Mouse (Mus musculus): Measurements from ENCODE around the gene Capn5. TPM values are rescaled to one million over a fixed set of nuclear protein-coding genes. Genes with fewer than 3 reads are reported as not detected.

Capn5 gene
- total RNA-seq, 2 experiments from 2014 or later, result 35.9 to 37.6 TPM

DNA sequence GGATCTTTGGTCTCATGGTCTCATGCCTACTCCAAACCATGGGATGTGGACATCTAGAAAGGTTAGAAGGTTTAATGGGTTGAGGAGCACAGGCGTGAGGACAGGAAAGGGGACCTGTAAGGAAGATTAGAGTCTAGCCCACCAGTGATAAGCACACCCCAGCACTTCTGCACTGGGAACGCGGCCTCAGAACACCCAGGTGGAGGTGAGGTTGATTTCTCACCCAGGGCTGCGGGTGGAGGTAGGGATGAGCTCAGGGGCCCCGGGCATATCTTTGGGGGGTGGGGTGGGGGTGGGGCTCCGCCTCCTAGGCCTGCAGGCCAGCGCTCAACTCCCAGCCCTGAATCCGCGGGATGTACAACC, 527 bp downstream of the Capn5 start:
- intact Hi-C loops (cut with DNase I), result no loop called here
- no peak for DNase-seq (ENCODE audit: low spot score in 2 of 2)

DNA sequence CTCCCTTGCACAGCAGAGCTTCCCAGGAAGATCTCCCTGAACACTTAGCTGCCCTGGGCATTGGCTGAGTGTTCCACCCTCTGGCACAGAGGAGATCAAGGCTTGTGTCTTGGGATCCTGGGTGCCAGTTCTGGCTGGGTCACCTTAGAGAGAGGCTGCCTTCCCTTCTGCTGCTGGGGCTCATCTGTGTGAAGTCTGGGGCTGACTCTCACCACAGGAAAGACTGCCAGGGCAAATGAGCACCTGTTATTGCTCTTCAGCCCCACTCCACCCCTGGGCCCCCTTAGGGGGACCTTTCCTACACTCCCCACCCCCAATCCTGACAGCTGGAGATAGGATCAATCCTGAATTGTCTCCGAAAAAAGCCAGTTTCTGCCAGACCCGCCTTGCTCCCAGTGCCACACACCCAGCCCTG, 996 bp downstream of the Capn5 start:
- intact Hi-C loops (cut with DNase I), result no loop called here
- DNase-seq (ENCODE audit: low spot score in 2 of 2), result no peak

DNA sequence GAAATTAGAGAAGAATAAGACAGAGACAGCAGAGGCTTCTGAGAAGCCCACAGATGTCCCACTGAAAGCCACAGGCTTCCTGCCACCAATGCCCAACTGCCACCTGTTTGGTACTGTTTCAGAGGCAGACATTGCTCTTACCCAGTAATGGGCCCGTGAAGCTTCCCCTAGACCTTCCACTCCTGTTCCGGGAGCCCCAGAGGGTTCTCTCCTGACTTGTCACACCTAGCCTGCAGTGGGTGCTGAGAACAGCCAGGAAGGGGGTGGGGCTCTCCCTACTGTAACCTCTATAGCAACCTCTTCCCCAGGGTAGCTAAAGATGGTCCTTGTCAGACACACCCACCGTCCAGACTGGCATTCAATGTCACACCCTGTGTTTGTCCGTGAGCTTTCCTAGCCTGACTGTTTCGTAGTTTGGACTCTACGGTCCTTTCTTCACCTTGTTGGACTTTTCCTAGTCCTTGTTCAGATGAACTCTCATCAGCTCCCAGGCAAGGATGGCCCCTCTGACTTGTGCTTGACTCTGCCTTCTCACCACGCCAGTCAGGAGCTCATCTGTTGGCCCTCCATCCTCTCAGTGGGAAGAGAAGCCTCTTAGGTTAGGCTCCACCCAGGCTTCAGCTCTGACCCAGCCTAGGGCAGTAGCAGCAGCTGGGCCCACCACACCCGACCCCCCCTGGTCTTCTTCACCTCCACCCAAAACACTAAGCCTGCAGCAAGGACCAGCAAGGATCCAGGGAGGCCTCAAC, 1.6 kb downstream of the Capn5 start:
- intact Hi-C loops (cut with DNase I), result no loop called here
- no peak for DNase-seq (ENCODE audit: low spot score in 2 of 2)

- intact Hi-C loops (cut with DNase I), result no loop called here
- no peak for DNase-seq (ENCODE audit: low spot score in 2 of 2)
Measured at GRCm38 (mm10) chr7:98174883-98175755, 3.0 kb downstream of the Capn5 start.

GRCm38 (mm10) chr7:98173408-98173807, 4.7 kb downstream of the Capn5 start:
- no peak for DNase-seq (ENCODE audit: low spot score in 2 of 2)

DNA sequence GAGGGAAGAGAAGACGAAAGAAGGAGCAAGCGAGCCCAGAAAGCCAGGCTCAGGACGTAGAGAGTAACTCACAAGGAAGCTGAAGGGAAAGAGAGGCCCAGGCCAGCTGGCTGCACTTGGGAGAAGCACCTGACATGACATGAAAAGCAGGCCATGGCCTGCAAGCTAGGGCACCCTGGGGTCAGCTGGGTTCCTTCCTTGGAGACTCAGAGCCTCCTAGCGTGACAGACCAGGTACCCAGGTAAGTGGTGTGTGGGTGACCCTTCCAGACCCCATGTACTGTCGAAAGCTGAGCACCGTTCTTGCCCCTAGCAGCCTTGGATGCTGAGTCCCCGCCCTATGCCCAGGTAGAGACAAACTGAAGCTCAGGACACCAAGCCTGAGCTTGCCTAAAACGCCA, 5.4 kb downstream of the Capn5 start:
- intact Hi-C loops (cut with DNase I), result no loop called here
- no peak for DNase-seq (ENCODE audit: low spot score in 2 of 2)

More at GRCm38 (mm10) chr7:98173408-98173807, 4.7 kb downstream of the Capn5 start:
- intact Hi-C loops (cut with DNase I), result no loop called here

- intact Hi-C loops (cut with DNase I), result no loop called here
- DNase-seq (ENCODE audit: low spot score in 2 of 2), result peak; percentile 29 to 31
Measured at GRCm38 (mm10) chr7:98171141-98172073, 6.7 kb downstream of the Capn5 start.

DNA sequence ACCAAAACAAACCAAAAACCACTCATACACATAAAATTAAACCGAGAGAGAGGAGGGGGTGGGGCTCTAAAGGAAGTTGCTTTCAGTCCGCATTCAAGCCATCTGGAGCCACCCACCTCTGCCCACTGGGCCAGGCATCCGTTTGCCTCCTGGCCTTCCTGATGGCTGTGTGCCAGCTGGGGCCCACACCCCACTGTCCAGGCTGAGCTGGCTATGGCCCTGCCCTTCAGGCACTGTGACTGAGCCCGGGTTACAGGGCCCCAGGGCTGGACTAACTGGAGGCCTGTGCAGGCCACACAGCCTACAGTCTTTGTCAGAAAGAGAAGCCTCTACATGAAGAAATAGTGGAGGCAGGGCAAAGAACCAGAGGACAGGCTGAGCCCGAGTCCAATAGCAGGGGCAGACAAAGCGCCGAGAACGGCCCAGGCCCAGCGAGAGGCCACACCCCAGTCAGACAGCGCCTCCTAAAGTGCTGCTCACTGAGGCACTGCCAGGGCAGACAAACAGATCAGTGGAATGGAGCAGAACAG, 13.0 kb downstream of the Capn5 start:
- intact Hi-C loops (cut with DNase I), result no loop called here
- DNase-seq (ENCODE audit: low spot score in 2 of 2), result no peak

- DNase-seq (ENCODE audit: low spot score in 2 of 2), result no peak
- intact Hi-C loops (cut with DNase I), result no loop called here
Measured at GRCm38 (mm10) chr7:98164382-98164998, 13.6 kb downstream of the Capn5 start.

GRCm38 (mm10) chr7:98163700-98164099, 14.4 kb downstream of the Capn5 start:
- intact Hi-C loops (cut with DNase I), result no loop called here
- DNase-seq (ENCODE audit: low spot score in 2 of 2), result no peak

DNA sequence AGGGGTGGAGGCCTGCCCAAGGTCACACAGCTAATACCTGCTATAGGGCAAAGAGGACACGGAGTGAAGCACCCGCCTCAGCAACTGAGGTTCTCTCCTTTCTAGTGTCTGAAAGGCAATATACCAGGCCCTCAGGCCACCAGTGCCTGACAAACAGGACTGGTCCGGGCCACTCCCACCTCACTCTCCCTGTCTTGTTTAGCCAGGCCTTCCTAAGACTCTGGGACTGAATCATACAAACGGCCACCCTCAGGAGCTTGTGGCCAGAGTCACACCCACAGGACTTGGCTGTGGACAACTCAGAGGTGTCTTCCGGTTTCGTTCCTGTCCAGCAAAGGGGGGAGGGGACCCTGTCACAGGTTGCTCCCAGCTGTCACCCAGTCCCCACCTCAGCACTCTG, 15.8 kb downstream of the Capn5 start:
- DNase-seq (ENCODE audit: low spot score in 2 of 2), result no peak
- intact Hi-C loops (cut with DNase I), result no loop called here

GRCm38 (mm10) chr7:98160041-98160740, 17.9 kb downstream of the Capn5 start:
- intact Hi-C loops (cut with DNase I), result no loop called here
- DNase-seq (ENCODE audit: low spot score in 2 of 2), result no peak

GRCm38 (mm10) chr7:98158481-98158880, 19.6 kb downstream of the Capn5 start:
- intact Hi-C loops (cut with DNase I), result loop anchor here (5.0 to 10.0 kb wide), 2 partner anchors 34 to 276 kb away; no protein-coding TSS in a partner anchor
- DNase-seq (ENCODE audit: low spot score in 2 of 2), result no peak

GRCm38 (mm10) chr7:98157636-98158332, 20.3 kb downstream of the Capn5 start:
- DNase-seq (ENCODE audit: low spot score in 2 of 2), result no peak
- intact Hi-C loops (cut with DNase I), result loop anchor here (5.0 to 10.0 kb wide), 2 partner anchors 35 to 277 kb away; no protein-coding TSS in a partner anchor

DNA sequence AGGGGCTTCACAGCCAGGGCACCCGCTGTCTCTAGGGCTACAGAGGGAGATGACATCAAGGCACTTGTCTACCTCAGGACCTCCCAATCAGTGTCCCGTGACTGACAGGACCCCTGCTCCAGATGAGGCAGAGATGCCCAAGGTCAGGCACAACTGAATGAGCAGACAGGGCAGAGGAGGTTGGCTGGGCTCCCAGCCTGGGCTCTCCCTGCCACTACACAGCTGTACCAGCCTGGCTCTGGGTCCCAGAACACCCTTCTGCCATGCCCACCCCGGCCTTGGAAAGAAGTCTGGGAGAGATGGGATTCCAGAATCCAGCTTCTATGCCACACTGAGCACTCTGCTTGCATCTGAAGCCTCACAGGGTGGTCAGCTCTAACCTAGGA, 21.8 kb downstream of the Capn5 start:
- intact Hi-C loops (cut with DNase I), result loop anchor here (5.0 to 10.0 kb wide), 2 partner anchors 36 to 279 kb away; no protein-coding TSS in a partner anchor
- DNase-seq (ENCODE audit: low spot score in 2 of 2), result no peak

- peak; percentile 45 to 64 for DNase-seq (ENCODE audit: low spot score in 2 of 2)
- intact Hi-C loops (cut with DNase I), result loop anchor here (2.0 to 10.0 kb wide), 3 partner anchors 37 to 279 kb away; no protein-coding TSS in a partner anchor
Measured at GRCm38 (mm10) chr7:98155546-98156279, 22.4 kb downstream of the Capn5 start.

- DNase-seq (ENCODE audit: low spot score in 2 of 2), result no peak
- intact Hi-C loops (cut with DNase I), result loop anchor here (2.0 to 10.0 kb wide), 2 partner anchors 187 to 281 kb away; no protein-coding TSS in a partner anchor
Measured at GRCm38 (mm10) chr7:98153892-98154291, 24.2 kb downstream of the Capn5 start.

All from left cerebral cortex, postnatal 36 days (tissue).